Mouse (Mus musculus): Measurements from ENCODE around the gene Mab21l3.

Gene Mab21l3

GRCm38 (mm10) chr3:101800596-101801018, 48.2 kb downstream of the Mab21l3 start:
- DNase-seq (ENCODE audit: low read depth, low spot score), result no peak

DNA sequence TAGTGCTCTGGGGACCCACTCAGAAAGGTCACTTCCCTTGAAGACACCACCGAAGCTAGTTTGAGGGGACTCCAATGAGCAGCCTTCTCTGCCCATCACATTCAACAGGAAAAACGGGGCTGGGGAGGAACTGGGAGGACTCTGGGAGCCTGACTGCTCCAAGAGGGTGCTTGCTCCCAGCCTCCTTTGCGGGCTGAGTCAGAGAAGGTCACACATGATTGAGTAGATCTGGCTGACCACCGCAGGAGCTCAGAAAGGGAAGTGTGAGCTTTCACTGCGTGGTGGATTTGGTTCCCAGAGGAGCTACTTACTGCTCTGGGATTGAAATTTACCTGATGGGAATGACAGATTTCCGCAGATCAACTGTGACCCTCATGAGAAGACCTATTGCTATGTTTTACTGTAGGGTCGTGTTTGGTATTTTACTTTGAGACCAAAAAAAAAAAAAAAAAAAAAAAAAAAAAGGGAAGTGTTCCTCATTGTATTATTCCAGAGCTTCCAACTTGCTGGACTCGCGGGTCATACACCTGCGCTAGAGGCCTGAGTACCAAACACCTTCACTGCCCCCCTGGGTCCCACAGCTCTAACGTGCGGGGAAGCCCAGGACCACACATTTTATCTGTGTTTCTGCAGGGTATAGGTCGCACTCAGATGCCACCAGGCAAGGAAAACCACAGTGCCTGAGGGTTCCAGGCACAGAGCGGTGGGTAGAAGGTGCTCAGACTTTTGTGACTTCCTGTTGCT, 48.7 kb downstream of the Mab21l3 start:
- DNase-seq (ENCODE audit: low read depth, low spot score), result no peak

DNA sequence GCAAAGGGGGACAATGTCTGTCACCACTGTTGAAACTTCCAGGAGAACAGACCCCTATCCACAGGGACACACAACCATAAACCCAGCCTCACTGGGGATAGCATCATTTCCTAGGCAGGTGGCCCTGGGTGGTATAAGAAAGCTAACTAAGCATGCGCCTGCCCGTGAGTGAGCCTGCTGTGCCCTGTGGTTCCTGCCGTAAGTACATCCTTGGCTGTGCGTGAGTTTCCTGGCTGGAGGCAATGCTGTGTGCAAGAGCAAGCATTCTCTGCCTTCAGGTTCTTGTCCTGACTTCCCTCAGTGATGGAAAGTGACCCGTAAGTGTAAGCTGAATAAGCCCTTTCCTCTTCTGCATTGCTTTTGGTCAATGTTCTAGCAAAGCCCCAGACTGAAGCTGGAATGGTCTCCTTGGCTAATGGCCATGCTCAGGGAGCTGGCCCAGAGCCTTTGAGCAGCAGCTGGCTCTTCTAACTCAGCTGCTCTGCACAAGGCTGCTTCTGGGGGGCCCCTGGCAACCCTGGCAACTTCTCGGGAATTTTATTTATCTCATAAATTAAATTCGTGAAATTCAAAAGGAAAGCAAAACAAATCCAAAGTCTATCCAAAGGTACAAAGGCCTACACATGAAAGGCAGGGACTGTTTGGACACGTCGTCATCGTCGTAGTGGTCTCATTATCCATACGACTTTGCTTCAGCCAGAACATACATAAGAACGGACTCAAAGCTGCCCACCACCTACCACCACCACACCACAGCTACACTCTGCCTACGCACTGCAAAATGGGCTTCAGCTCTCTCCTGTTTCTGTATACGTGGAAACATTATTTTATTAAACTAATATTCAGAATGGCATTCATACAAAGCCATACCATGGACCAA, 50.7 kb downstream of the Mab21l3 start:
- DNase-seq (ENCODE audit: low read depth, low spot score), result no peak

GRCm38 (mm10) chr3:101796212-101796611, 52.5 kb downstream of the Mab21l3 start:
- no peak for DNase-seq (ENCODE audit: low read depth, low spot score)

DNA sequence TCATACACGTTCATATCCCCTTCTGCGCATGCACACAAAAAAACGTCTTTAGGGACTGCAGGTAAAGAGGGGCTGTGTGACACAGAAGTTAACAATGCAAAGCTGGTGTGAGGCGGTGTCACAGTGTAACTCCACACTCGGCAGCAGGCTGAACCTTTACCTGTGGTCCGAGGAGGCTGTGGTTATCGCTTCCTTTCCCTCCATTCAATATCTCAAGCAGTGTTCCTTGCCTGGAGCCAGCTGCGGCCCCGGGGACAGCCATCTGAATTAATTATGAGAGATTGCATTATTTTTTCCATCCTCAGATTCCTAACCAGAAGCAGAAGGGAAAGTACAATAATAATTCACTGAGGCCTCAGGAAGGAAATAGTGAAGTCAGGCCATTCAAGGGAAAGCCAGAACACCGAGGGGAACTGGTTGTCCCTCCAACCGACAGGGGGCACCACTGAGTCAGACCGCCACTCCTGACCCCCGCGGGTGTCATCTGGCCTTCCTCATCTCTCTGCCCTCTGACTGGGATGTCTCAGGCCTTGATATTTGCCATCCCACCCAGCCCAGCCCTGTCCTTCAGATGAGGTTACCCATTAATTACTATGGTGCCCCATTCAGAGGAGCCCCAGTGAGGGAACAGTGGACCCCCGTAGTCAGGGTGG, 53.2 kb downstream of the Mab21l3 start:
- DNase-seq (ENCODE audit: low read depth, low spot score), result no peak

GRCm38 (mm10) chr3:101794666-101795065, 54.1 kb downstream of the Mab21l3 start:
- no peak for DNase-seq (ENCODE audit: low read depth, low spot score)

DNA sequence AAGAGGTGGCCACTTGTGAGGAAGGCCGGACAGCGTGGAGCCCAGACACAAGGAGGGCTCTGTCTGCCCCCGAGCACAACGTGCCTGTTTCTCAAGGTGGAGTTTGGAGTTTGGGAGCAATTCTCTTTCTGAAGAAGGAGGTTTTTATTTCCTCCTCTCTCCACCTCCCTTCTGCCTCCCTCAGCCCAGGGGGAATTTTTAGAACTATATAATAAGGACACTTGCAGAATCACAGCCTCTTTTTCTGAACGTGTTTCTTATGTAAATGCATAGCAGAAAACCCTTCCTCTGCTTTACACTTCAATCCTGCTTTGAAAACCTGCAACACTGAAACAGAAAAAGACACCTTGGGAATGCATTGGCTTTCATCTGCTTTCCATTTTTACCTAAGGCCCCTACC, 54.7 kb downstream of the Mab21l3 start:
- no peak for DNase-seq (ENCODE audit: low read depth, low spot score)

DNA sequence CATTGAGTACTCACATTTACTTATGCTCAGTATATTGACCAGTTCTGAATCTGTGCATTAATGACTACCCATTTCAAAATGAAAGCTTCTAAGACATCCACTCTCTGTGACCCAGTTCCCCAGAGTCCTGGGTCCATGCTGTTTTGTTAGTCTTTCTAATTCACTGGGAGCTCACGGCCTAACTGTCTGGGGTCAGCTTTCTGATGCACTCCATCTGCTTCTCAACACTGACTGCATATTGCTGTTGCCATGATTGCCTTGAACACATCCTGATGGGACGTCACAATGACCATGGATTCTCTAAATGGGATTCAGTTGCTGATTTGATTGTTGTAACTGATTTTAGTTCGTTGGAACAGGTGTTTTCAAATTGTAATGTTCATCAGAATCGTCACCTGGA, 56.6 kb downstream of the Mab21l3 start:
- DNase-seq (ENCODE audit: low read depth, low spot score), result no peak

GRCm38 (mm10) chr3:101784768-101785424, 63.9 kb downstream of the Mab21l3 start:
- DNase-seq (ENCODE audit: low read depth, low spot score), result no peak

GRCm38 (mm10) chr3:101783793-101784192, 65.0 kb downstream of the Mab21l3 start:
- DNase-seq (ENCODE audit: low read depth, low spot score), result no peak

GRCm38 (mm10) chr3:101780874-101781483, 67.8 kb downstream of the Mab21l3 start:
- no peak for DNase-seq (ENCODE audit: low read depth, low spot score)

DNA sequence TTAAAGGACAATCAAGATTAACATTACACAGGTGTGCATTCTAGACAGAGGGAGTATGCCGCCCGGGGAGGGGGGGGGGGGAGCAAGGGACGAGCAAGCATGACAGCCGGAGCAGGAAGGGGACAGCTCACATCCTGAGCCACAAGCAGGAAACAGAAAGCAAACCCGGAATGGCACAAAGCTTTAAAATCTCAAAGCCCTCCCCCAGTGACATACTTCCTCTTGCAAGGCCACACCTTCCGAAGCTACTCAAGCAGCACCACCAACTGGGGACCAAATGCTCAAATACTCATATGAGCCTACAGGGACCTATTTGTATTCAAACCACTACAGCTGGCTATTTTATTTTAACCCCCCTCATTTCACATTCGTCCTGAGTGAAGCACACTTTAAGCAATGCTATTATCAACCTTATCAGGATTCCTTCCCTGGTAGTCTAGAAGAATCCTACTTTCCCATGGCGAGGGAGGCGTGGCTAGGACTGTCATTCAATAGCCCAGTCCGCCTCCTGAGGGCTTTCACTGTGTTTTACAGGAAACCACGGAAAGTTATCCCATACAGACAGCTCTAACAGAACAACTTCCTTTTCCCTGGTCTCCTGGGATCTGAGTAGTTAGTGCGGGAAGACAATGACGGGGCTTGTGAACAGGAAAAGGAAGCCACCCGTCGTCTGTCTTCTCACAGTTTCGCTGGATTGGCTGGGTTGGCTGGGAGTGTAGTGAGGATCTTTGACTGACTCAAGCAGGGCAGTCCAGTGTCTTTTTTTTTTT, 69.7 kb downstream of the Mab21l3 start:
- DNase-seq (ENCODE audit: low read depth, low spot score), result no peak

DNA sequence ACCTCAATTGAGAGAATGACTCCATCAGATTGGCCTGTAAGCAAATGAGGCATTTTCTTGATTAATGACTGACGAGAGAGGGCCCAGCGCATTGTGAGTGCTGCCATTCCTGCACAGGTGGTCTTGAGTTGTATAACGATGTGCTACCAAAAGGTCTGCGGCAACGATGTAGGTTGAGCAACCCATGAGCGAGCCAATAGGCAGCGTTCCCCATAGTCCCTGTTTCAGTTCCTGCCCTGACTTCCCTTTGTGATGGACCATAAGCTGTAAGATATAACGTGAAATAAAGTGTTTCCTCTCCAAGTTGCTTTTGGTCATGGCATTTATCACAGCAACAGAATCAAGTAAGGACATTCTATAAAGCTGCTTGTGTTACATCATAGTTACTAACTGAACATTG, 73.0 kb downstream of the Mab21l3 start:
- no peak for DNase-seq (ENCODE audit: low read depth, low spot score)

GRCm38 (mm10) chr3:101770540-101770939, 78.2 kb downstream of the Mab21l3 start:
- no peak for DNase-seq (ENCODE audit: low read depth, low spot score)

- no peak for DNase-seq (ENCODE audit: low read depth, low spot score)
These were observed 85.2 kb downstream of the Mab21l3 start for GRCm38 (mm10) chr3:101763566-101763965.

All from c-Kit-negative CD71-positive TER-119-positive erythroid progenitor cells, embryonic 14.5 days (primary cell).